Mouse (Mus musculus) gastrocnemius, adult 8-10 months (tissue): ENCODE data around the gene Pspc1. TPM values are rescaled to one million over a fixed set of nuclear protein-coding genes. Genes with fewer than 3 reads are reported as not detected.
"Not testable (repeated sequence)": the region's sequence is repeated elsewhere in the genome, so short reads cannot be mapped to it uniquely, and the experiment has no call there.

Experiments used
- DNase-seq, 2 experiments: peaks; one replicate each; pipeline ENCODE4 v3.0.0; 2022; ENCODE audit warnings: low spot score in 2 of 2
- total RNA-seq, 4 experiments: library from RNA; stranded (reverse); gene quantifications; 2 replicates each; pipeline ENCODE4 v1.2.4; 2022

Pspc1 gene
- total RNA-seq, result 10 to 100 TPM in 1 of 4 experiments, 1 to 10 TPM in 3; 6.8 to 10.3 (median 9.1) TPM

DNA sequence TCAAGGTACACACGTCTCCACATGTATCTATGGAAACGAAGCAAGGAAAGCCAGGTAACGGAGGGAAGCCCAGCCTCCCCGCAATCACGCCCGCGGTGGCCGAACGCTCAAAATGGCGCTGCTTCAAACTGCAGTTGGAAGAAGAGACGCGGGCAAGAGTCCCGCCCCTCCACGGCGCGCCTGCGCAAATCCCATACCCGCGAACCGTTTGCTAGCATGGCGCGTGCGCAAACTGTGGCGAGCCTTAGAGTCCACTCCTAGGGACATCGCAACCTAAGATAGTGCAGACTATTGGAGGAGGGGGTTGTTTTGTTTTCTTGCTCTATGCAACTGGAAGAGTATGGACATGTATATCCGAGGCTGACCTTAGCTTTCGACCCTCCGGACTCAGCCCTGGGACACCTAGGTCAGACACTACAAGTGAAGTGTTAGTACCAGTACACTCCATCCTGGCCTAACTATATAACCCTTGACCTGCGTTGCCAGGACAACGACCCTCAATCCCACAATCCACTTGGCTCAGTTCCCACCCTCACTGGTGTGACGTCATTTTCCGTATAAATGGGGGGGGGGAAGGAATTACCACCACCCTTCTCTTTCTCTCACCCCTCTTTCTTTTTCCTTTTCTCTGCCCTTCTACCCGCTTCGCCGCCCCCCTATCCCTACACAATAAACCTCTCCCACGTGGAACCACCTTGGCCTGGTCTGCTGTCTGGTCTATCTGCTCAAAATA lies at the start of gene Pspc1:
Pspc1 (minus strand) TSS at position 117 of the 733 bp plus-strand sequence.
- peak; percentile 92 to 94 for DNase-seq

DNA sequence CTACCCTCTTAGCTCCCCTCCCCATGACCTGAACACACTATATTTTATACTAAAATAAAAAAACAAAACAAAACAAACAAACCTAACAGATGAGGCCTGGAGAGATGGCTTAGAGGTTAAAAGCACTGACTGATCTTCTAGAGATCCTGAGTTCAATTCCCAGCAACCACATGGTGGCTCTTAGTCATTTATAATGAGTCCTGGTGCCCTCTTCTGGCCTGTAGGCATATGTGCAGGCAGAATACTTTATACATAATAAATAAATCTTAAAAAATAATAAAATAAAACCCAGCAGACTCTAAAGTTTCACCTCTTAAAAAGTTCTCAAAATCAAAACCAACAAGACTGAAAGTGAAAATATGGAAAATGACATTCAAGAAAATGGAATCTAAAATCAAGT lies 46.4 kb upstream of the Pspc1 start:
- DNase-seq, result no peak

- DNase-seq, result no peak
These were observed 39.5 kb upstream of the Pspc1 start for GRCm38 (mm10) chr14:56817616-56818015.

- DNase-seq, result no peak
These were observed 39.0 kb upstream of the Pspc1 start for GRCm38 (mm10) chr14:56817131-56817530.

DNA sequence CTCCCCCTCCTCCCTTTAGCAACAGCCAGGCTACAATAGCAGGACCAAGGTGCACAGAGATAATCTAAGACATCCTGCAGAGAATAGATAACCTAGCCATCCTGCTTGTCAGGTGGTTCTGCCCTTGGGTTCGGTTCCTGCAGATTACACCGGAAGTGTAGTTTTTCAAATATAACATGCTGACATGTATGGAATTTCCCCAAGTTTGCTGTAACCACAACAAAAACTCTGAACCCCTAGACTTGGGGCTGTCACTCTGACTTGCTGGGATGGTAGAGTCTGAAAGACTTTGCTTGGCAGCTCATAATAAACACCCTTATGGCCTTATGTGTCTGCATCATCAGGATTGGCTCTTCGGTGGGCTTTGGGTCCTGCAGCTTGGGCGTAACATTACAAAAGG lies 38.4 kb upstream of the Pspc1 start:
- no peak for DNase-seq

GRCm38 (mm10) chr14:56812520-56813036 lies 34.5 kb upstream of the Pspc1 start:
- DNase-seq, result peak; percentile 68 to 73

DNA sequence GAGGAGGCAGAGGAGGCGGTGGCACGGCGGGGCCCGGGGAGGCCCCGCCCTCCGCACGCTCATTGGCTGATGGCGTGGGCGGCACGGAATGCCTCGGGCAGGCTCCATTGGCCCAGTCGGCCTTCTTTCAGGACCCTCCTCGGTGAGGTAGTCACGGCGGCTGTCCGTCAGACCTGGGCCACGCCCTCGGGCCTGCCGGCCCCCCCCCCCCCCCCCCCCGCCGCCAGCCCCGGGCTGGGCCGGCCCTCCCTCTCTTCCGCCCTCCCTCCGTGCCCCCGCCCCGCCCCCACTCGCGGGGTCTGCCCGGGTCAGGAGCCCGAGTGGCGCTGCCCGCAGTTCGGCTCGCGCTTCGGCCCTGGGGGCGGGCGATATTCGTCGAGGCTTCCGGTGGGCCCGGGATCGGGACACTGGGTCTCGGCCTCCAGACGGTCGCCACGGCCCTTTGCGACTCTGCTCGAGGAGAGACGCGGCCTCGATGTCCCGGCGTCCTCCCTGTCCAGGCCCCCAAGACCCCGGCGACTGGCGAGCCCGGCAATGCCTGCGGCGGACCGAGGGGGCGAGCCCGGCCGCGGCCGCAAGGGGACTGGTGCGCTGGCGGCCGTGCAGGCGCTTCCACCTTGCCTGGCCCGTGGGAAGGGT lies 33.7 kb upstream of the Pspc1 start, which contains the start of gene Zmym5:
Zmym5 (minus strand) TSS at position 16 of the 639 bp plus-strand sequence.
- peak; percentile 84 to 86 for DNase-seq

DNA sequence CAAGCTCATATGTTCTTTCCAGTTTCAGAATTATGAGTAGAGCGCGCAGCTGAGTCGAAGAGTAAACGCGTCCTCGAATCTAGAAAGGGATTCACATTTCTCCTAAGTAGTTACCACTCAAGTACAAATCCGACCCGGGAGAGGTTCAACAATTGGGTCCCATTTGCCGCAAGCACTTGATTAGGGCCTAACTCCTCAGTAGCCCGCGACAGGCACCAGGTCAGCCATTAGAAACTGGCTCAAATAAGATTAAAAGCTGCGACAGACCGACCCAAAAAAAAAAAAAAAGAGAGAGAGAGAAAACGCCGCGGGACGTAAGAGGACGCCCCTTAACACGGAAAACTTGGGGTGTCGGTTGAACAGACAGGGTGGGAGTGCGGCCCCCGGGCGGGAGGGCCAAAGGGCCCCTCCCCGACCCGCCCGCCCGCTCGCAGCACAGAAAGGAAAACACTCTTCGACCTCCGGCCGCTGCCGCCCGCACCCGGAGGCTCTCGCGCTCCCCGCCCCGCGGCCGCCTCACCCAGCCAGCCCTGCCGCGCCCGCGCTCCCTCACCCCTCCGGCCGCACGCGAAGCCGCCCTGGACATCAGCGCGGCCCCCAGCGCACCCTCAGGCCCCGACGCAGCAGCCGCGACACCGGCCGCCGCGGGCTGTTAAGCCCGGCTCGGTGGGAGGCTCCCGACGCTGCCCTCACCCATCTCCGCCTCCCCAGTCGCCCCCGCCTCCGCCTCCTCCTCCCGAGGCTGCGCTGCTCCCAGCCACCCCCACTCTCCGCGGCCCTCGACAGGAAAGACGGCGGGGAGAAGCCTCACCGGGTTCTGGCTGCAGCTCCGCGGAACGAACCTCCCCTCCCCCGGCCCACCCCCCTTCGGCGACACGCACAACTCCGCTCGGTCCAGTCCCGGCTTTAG lies 32.9 kb upstream of the Pspc1 start:
- DNase-seq, result peak in 1 of 2 experiments; percentile 32

- DNase-seq, result no peak
These were observed 15.1 kb upstream of the Pspc1 start for GRCm38 (mm10) chr14:56793243-56793642.

GRCm38 (mm10) chr14:56784575-56784974 lies 6.5 kb upstream of the Pspc1 start:
- DNase-seq, result no peak

DNA sequence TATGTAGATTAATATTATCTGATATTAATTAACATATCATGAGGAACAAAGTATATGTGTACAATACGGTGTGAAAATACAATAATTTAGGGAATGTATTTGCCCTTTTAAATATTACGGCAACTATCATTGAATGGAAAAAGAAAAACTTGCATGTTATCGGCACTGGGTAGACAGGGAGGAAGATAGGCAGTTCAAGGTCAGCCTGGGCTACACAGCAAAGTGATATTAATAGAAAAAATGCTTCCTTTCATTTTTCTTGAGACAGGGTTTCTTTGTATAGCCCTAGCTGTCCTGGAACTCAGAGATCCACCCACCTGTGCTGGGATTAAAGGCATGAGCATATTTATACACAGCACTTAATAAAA lies 801 bp upstream of the Pspc1 start:
- no peak for DNase-seq

DNA sequence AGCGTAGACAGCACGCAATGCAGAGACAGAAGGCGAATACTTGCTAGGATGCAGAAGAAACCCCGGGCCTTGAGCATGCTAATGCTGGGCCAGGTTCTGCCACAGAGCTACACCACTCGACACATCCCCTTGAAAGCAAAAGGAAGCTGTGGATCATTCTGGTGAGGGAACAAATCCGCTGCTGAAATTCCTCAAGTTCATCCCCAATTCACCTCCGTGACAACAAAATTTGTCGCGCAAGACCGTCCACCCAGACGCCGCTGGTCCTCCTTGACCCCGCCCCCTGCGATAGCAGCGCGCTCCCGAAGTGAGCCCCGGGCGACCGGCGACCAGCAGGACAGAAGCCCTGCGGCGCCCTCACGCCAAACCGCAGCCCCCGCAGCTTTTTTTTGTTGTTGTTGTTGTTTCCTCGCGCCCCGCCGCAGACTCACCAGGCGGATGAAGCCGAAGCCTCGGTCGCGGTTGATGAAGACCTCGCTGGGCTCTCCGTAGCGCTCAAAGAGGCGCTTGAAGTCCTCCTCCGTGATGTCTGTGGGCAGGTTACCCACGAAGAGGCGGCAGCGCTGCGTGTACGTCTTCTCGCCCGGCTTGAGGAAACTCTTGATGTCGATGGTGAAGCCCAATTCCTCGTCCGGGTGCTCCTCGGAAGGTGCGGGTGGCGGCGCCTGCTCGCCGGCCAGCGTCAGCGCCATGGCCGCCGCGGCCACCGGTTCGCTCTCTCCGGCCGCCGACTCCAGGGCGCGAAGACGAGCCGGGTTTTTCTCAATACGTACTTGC lies 568 bp downstream of the Pspc1 start:
- peak; percentile 15 to 35 for DNase-seq

- DNase-seq, result no peak
These were observed 1.4 kb downstream of the Pspc1 start for GRCm38 (mm10) chr14:56776571-56777238.

DNA sequence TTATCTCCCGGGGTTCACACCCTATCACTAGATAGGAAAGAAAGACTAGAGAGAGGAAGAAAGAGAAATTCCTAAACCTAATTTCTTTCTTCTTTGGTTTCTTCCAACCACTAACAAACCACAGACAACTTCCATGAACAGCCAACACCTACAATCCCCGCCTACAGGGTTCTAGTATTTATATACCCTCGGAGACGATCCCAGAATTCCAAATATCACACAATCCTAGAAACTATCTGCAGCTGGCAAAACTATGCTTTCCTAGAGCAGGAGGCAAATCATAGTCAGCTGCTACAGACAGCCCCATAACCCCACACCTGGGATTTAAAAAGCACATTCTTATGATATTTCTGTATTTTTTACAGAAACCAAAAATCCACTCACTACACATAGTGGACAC lies 2.7 kb downstream of the Pspc1 start:
- DNase-seq, result no peak

GRCm38 (mm10) chr14:56766438-56766837 lies 11.7 kb downstream of the Pspc1 start:
- not testable (repeated sequence) for DNase-seq

- DNase-seq, result not testable (repeated sequence)
These were observed 13.0 kb downstream of the Pspc1 start for GRCm38 (mm10) chr14:56765117-56765516.

DNA sequence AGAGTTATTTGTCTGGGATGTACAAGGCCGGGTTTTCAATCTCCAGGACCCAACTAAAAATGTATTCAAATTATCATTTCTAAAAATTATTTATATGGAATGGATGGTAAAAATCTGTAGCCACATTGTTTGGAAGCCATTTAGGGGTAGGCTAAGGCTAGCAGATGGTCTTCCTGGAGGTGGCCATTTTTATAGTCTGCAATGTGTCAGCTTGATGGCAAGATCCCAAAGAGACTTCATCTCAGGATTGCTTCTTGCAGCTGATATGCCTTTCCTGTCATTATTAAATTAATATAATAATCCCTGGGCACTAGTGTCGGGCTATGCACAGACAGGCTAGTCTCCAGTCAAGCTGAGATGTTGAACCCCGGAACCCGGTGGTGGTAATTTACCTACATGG lies 26.8 kb downstream of the Pspc1 start:
- no peak for DNase-seq

DNA sequence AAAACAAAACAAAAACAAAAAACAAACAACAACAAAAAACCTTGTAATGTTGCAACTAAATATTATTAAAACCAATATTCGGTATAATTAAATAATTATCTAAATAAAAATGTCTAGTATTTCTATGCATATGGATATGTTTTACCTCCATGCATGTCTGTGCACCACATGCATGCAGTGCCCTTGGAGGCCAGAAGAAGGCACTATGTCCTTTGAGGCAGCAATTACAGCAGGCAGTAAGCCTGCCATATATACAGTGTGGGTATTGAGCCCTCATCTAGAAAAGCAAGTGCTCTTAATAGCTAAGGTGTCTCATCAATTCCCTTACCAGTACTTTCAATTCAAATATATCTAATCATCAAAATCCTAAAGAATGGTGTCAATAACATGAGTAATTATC lies 37.9 kb downstream of the Pspc1 start:
- DNase-seq, result no peak

GRCm38 (mm10) chr14:56726493-56726892 lies 51.6 kb downstream of the Pspc1 start:
- no peak for DNase-seq

GRCm38 (mm10) chr14:56705687-56706086 lies 72.4 kb downstream of the Pspc1 start:
- DNase-seq, result no peak
